Mouse (Mus musculus) layer of hippocampus, postnatal 10 days (tissue): ENCODE measurements around the gene Bcat1. TPM values are rescaled to one million over a fixed set of nuclear protein-coding genes. Genes with fewer than 3 reads are reported as not detected.

Experiments used
- DNase-seq, 2 experiments: peaks; one replicate each; pipeline ENCODE4 v3.0.0; 2021; ENCODE audit warnings: low spot score in 2 of 2
- total RNA-seq, 2 experiments: library from RNA; stranded (reverse); gene quantifications; 2 replicates each; pipeline ENCODE4 v1.2.3; 2021

Bcat1 gene
- total RNA-seq, 2 experiments from 2014 or later = 78.6 to 79.6 TPM

DNA sequence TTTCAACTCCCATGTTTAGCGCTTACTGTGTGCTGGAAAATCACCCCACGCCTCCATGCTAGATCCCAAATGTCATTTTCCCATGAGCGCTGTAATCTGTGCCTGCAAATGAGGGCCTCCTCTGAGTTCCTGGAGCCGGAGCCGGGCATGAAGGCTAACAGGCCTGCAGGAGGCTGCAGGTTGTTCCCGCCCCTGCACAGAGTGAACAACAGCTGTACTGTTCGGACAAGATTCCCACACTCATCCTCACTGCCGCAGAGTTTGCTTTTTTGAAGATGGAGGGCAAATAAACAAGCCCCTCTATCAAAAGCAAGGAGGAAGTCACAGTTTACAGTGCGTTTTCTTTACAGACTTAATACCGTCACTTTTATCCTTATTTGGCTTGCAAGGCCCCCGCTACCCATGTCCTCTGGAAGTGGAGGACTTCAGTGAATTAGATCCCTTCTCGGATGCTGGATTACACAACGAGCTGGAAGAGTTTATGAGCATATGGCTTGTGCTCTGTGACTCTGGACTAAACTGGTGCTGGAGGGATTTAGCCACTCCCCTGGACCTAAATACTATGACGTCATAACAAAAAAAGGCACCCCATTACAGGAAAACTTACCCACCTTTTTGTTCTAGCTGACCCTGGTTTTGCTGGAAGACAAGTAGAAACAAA, 120.0 kb downstream of the Bcat1 start:
- DNase-seq = no peak

DNA sequence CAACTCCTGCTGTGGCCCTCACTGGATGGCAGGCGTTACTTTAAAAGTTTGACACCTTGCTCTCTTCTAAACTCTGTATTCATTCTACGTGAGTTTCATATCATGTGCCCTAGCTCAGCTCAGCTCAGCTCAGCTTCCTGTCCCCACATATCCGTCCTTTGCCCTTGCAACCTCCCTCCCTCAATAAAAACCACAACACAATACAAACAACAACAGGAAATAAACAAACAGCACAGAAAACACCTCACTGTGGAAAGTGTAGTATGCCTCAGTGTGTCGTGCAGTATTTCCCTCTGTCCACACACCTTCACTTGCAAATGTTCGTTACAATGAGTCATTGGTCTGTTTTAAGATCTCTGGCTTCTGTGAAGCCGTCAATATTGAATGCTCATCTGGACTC, 123.1 kb downstream of the Bcat1 start:
- no peak for DNase-seq

DNA sequence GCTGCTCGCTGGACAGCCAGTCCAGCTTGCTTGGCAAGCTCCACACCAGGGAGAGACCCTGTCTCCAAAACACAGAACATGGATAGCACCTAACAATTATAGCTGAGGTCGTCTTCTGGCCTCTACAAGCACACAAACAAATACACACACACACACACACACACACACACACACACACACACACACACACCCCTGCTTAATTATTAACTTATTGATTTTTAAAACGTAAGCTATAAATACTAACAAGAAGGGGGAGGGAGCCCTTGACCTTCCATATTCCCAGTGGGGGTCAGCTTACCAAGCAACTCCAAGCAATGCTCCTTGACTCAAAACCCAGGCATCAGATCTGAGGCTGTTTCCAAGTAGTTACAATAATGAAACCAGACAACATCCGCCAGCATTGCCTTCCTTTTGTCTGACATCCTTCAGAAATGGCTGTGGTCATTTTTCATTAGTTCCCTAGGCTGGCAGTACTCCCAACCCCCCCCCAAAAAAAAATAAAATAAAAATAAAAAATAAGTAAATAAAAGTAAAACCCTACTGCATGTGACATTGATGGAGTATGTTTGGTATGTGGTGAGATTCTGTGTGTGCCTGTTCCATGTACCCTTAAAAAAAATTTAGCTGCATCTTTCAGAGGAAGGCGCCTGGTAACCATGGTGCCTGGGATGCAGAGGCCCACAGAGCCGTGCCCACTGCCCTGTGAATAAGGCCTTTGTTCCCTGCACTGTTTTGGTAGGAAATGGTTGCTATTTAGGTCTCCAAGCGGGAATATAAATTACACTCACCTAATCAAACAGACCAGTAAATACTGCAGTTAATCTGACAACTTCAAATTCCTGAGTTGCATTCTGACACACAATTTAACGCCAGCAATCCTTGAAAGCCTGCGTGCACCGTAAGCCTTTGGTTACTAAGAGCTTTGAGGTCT, 131.3 kb downstream of the Bcat1 start:
- DNase-seq = no peak

Other genes with a start within 250 kb of the Bcat1 start
- gene Lrmp, start 39.5 kb upstream of the Bcat1 start, total RNA-seq = 1 to 10 TPM; 1.8 to 2.6 TPM
- gene Casc1, start 134.8 kb upstream of the Bcat1 start, total RNA-seq = 1 to 10 TPM; 1.4 to 2.2 TPM
- 10 to 100 TPM; 20.3 to 22.6 TPM for gene Etfrf1, start 134.9 kb upstream of the Bcat1 start, total RNA-seq
- gene Kras, start 174.1 kb upstream of the Bcat1 start, total RNA-seq = 10 to 100 TPM; 85.5 to 94.1 TPM